Mouse (Mus musculus) spleen, postnatal 36 days (tissue): Measurements from ENCODE around the gene Gm17542.
"Not testable (repeated sequence)": the region's sequence is repeated elsewhere in the genome, so short reads cannot be mapped to it uniquely, and the experiment has no call there.

Experiments used
- DNase-seq, 2 experiments: peaks; one replicate each; pipeline ENCODE4 v3.0.0; 2022; ENCODE audit warnings: low spot score in 2 of 2, mixed read lengths in 1 of 2

Gm17542 gene

GRCm38 (mm10) chr10:58718110-58718509, at the start of gene Gm17542:
Gene Gm17542, minus strand, starts transcription at chr10:58718210.
- DNase-seq = not testable (repeated sequence)

GRCm38 (mm10) chr10:58739779-58740178, 21.8 kb upstream of the Gm17542 start:
- no peak for DNase-seq

- no peak for DNase-seq
Measured at GRCm38 (mm10) chr10:58738152-58738551, 20.1 kb upstream of the Gm17542 start.

- DNase-seq = no peak
Measured at GRCm38 (mm10) chr10:58714789-58715148, 3.2 kb downstream of the Gm17542 start.

- DNase-seq = peak; percentile 12 to 19
Measured at GRCm38 (mm10) chr10:58713855-58714788, 3.9 kb downstream of the Gm17542 start.

- DNase-seq = no peak
Measured at GRCm38 (mm10) chr10:58713225-58713624, 4.8 kb downstream of the Gm17542 start.

GRCm38 (mm10) chr10:58709021-58709420, 9.0 kb downstream of the Gm17542 start:
- no peak for DNase-seq

- DNase-seq = no peak
Measured at GRCm38 (mm10) chr10:58700578-58700977, 17.4 kb downstream of the Gm17542 start.

GRCm38 (mm10) chr10:58700160-58700559, 17.9 kb downstream of the Gm17542 start:
- DNase-seq = no peak

- DNase-seq = no peak
Measured at GRCm38 (mm10) chr10:58698955-58699354, 19.1 kb downstream of the Gm17542 start.

GRCm38 (mm10) chr10:58691051-58691450, 27.0 kb downstream of the Gm17542 start:
- DNase-seq = no peak

GRCm38 (mm10) chr10:58679298-58679697, 38.7 kb downstream of the Gm17542 start:
- no peak for DNase-seq

- DNase-seq = peak; percentile 31 to 44
Measured at GRCm38 (mm10) chr10:58675533-58675932, 42.5 kb downstream of the Gm17542 start, which contains the start of gene Edar. Gene Edar, minus strand, starts transcription at chr10:58675654.

- peak; percentile 40 to 45 for DNase-seq
Measured at GRCm38 (mm10) chr10:58673278-58674061, 44.5 kb downstream of the Gm17542 start.

- DNase-seq = no peak
Measured at GRCm38 (mm10) chr10:58672557-58673277, 45.3 kb downstream of the Gm17542 start.

GRCm38 (mm10) chr10:58663868-58664267, 54.1 kb downstream of the Gm17542 start:
- no peak for DNase-seq
